Mouse (Mus musculus): ENCODE data around the gene Eef1e1.

GRCm38 (mm10) chr13:38624292-38624902 lies 34.5 kb downstream of the Eef1e1 start:
- TF ChIP-seq GATA1 (IDR thresholded peaks at IDR 0.05; ENCODE audit: borderline replicate concordance, low read length) (no peak), FLI1 (IDR thresholded peaks at IDR 0.05; ENCODE audit: low read length) (no peak)

Data from megakaryocyte, embryonic 14.5 days (primary cell).